Mouse (Mus musculus): ENCODE data around the gene Vps39.

Vps39 gene

GRCm38 (mm10) chr2:120312276-120312825, 40.6 kb downstream of the Vps39 start:
- in situ Hi-C loops (cut with MboI; ENCODE audit: low pct_unique_long_range_greater_than_20kb in 1 of 2, low sequenced_read_pairs in 2 of 2, unreplicated experiment in 1 of 2), result no loop called here

DNA sequence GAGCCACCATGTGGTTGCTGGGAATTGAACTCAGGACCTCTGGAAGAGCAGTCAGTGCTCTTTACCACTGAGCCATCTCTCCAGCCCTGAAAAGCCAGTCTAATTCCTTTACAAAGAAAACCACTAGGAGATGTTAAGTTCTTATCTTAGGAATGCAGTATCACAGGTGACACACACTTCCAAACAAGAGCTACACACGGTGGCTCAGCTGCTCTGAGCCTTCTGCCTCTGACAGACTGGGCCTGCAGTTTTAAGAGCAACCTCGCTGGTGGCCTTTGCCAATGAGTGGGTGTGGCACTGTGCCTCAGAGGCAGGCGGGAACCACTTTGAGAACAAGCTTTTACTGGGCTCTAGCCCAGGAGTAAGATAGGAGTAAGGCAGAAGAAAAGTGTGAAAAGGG, 48.8 kb downstream of the Vps39 start:
- in situ Hi-C loops (cut with MboI; ENCODE audit: low pct_unique_long_range_greater_than_20kb in 1 of 2, low sequenced_read_pairs in 2 of 2, unreplicated experiment in 1 of 2), result no loop called here

DNA sequence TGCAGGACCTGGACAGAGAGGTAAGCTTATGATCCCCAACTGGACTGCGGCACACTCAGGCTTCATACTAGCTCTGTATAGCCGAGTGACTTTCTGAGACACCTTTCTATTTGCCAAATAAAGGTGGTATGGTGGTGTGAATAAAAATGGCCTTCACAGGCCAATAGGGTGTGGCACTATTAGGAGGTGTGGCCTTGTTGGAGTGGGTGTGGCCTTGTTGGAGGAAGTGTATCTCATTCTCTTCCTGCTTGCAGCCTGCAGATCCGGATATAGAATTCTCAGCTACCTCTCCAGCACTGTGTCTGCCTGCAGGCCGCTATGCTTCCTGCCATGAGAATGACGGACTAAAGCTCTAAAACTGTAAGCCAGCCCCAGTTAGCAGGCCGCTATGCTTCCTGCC, 51.9 kb downstream of the Vps39 start:
- in situ Hi-C loops (cut with MboI; ENCODE audit: low pct_unique_long_range_greater_than_20kb in 1 of 2, low sequenced_read_pairs in 2 of 2, unreplicated experiment in 1 of 2), result no loop called here

DNA sequence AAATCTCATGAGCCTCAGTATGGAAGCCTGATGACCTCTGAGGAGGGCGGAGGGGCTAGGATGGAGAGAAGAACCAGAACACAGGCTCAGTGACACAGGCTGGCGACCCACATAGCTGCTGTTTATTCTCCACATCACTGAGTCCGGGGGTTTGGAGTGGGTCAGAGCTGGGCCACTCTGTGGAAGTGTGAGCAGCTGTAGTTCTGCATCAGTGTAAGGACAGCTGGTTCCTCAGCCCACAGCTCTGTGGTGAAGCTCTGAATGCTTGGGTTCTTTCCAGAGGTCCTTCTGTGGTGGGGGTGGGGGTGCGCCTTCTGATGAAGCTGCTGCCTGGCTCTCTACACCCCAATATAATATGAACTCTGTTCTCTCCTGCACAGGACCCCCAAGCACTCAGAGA, 53.1 kb downstream of the Vps39 start:
- in situ Hi-C loops (cut with MboI; ENCODE audit: low pct_unique_long_range_greater_than_20kb in 1 of 2, low sequenced_read_pairs in 2 of 2, unreplicated experiment in 1 of 2), result no loop called here

DNA sequence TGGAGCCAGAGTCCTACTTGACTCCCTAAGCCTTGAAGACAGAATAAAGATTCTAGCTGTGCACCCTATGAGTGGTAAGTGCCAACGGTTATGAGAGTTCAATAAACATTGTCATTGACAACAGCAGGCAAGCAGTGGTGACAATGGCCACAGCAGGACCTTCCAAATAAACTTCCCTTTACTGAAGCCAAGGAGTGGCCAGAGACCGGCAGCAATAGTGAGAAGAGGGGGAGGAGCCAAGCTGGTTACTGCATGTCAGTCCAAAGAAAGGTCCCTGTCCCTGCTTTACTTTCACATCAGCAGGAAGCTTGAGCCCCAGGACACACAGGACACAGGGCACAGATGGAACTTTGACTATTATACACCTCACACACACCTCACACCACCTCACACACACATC, 56.8 kb downstream of the Vps39 start:
- in situ Hi-C loops (cut with MboI; ENCODE audit: low pct_unique_long_range_greater_than_20kb in 1 of 2, low sequenced_read_pairs in 2 of 2, unreplicated experiment in 1 of 2), result no loop called here

DNA sequence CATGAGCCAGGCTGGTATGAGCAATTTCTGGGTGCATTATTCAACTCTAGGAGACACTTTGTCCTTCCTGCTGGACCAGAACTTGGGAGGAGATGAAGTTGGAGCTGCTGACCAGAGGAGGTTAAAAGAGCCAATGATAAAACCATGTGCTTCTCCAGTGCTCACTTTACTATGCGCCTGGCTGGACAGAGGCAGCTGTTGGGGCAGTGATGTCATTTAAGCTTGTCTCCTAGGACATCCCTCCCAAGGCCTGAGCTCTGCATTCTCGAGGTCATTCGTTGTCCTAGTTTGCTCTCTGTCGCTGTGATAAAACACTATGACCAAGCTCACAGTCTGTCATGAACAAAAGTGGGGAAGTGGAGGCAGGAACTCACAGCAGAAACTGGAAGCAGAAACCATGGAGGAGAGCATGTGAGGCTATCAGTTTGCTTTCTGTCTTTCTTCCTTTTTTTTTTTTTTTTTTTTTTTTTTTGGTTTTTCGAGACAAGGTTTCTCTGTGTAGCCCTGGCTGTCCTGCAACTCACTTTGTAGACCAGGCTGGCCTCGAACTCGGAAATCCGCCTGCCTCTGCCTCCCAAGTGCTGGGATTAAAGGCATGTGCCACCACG, 61.4 kb downstream of the Vps39 start:
- in situ Hi-C loops (cut with MboI; ENCODE audit: low pct_unique_long_range_greater_than_20kb in 1 of 2, low sequenced_read_pairs in 2 of 2, unreplicated experiment in 1 of 2), result no loop called here

DNA sequence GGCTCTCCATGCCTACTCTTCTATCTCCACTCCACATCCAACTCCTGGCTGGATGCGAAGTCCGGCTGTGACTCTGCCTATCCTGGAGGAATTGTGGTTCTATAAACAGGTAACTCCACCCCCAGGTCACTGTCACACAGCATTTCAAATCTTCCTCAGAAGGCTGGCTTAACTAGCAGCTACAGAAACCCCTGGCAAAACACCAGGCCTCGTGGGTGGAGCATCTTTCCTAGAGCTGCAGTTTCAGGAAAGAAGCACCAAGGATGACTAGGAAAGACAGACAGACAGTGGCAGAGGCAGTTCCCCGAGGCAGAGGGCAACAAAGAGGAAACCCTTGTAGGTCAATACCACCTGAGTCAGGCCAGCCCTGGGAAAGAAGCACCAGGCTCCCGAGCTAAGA, 63.9 kb downstream of the Vps39 start, which contains the start of gene Pla2g4d:
Gene Pla2g4d, minus strand, starts transcription at position 203 of the 400 bp plus-strand sequence.
- in situ Hi-C loops (cut with MboI; ENCODE audit: low pct_unique_long_range_greater_than_20kb in 1 of 2, low sequenced_read_pairs in 2 of 2, unreplicated experiment in 1 of 2), result no loop called here

DNA sequence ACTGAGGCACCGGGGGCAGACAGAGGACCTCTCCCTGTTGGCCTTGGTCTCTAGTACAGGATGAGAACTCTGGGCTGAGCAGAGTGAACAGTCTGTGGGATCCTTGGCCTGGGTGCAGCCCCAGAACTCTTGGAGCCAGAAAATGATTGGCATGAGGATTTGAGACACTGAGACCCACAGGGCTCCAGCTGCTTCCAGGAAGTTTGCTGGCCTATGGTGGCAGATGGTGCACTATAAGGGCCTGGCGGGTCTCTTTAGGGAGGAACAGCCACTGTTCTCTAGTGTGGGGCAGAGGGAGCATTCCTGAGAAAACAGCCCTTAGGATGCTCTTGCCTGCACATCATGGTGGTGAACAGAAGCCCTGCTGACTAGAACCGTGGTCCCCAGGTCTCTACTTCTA, 64.5 kb downstream of the Vps39 start:
- in situ Hi-C loops (cut with MboI; ENCODE audit: low pct_unique_long_range_greater_than_20kb in 1 of 2, low sequenced_read_pairs in 2 of 2, unreplicated experiment in 1 of 2), result no loop called here

DNA sequence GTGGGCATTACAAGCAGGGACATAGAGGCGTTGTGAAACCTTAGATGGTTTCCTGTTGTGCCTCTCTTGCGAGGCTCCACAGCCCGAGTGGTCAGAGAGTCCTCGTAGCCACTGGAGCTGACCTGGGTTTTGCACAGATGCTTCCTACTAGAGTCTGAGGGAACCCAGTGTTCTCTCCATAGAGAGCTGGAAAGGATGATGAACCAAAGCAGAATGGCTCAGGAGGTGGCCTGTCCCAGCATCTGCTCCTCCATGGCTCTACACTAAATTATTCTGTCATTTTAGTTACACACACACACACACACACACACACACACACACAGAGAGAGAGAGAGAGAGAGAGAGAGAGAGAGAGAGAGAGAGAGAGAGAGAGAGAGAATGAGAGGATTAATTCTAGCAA, 67.3 kb downstream of the Vps39 start:
- in situ Hi-C loops (cut with MboI; ENCODE audit: low pct_unique_long_range_greater_than_20kb in 1 of 2, low sequenced_read_pairs in 2 of 2, unreplicated experiment in 1 of 2), result no loop called here

- in situ Hi-C loops (cut with MboI; ENCODE audit: low pct_unique_long_range_greater_than_20kb in 1 of 2, low sequenced_read_pairs in 2 of 2, unreplicated experiment in 1 of 2), result no loop called here
Measured at GRCm38 (mm10) chr2:120284705-120285104, 68.2 kb downstream of the Vps39 start.

DNA sequence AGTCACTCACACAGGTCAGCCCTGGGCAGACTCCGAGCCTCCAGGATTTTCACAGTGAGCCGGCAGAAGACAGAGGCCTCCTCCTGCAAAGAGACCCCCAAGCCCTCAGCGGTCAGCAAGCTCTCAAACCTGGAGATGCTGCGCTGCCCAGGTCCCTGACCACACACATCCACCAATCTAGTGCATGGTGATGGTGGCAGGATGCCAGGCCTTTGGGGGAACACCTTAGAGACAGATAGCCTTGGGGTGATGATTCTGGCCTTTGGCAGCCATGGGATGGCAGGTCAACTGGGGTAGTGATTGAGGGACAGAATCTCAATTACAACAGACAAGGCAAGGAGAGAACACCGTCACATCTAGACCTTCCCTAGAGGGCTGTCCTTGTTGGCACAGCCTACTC, 68.8 kb downstream of the Vps39 start:
- in situ Hi-C loops (cut with MboI; ENCODE audit: low pct_unique_long_range_greater_than_20kb in 1 of 2, low sequenced_read_pairs in 2 of 2, unreplicated experiment in 1 of 2), result no loop called here

DNA sequence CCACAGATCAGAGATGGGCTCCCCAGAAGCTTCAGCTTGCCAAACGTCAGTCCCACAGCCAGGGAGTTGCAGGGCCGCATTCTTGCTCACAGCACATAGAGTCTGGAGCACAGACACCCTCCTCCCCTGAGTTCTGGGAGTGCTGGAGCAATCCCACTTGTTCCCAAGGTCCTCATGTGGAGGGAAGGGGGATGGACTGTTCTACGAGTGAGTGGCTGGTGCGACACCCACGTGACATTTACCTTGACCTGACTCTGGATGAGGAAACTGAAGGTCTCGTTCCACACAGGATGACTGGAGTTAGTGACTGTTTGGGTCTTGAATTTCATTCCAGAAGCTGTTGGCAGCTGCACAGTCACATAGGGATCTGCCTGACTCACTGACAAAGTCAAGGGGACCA, 69.4 kb downstream of the Vps39 start:
- in situ Hi-C loops (cut with MboI; ENCODE audit: low pct_unique_long_range_greater_than_20kb in 1 of 2, low sequenced_read_pairs in 2 of 2, unreplicated experiment in 1 of 2), result no loop called here

DNA sequence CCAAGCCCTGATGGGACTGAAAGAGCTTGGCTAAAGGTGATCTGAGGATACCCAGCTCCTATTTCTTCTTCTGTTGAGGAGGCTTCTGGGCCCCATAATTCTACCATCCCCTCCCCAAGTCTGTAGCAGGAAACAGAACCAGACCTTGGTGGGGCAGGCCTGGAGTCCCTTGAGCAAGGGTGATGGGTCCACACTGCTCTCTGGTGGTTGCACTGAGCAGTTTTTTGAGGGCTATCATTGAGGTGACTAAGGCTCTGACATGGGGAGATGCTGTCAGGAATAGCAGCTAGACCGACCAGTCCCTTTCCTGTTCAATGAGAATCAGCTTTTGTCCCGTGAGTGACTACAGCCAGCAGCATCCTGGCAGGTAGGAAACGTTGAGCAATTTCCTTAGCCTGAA, 71.7 kb downstream of the Vps39 start:
- in situ Hi-C loops (cut with MboI; ENCODE audit: low pct_unique_long_range_greater_than_20kb in 1 of 2, low sequenced_read_pairs in 2 of 2, unreplicated experiment in 1 of 2), result no loop called here

- in situ Hi-C loops (cut with MboI; ENCODE audit: low pct_unique_long_range_greater_than_20kb in 1 of 2, low sequenced_read_pairs in 2 of 2, unreplicated experiment in 1 of 2), result no loop called here
Measured at GRCm38 (mm10) chr2:120279961-120280360, 73.0 kb downstream of the Vps39 start.

- in situ Hi-C loops (cut with MboI; ENCODE audit: low pct_unique_long_range_greater_than_20kb in 1 of 2, low sequenced_read_pairs in 2 of 2, unreplicated experiment in 1 of 2), result no loop called here
Measured at GRCm38 (mm10) chr2:120276951-120277350, 76.0 kb downstream of the Vps39 start.

DNA sequence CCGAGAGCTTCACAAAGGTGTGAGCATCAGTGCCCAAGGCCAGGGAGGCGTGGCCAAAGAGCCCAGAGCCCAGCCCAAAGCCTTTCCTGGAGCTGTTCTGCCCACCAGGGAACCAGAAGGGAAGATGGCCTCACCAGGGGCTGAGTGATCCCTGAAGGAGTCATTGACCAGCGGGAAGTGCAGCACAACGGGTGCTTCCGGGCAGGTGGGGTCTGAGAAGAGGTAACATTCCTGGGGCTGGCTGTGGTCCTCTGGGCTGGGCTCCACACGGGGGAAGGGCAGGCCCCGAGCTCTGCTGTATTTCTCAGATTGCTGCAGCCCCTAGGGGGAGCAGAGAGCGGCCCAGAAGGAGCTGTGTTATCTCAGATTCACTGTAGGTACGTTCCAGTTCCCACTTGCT, 84.3 kb downstream of the Vps39 start:
- in situ Hi-C loops (cut with MboI; ENCODE audit: low pct_unique_long_range_greater_than_20kb in 1 of 2, low sequenced_read_pairs in 2 of 2, unreplicated experiment in 1 of 2), result loop anchor here (5.0 kb wide), 1 partner anchor 81 kb away; no protein-coding TSS in a partner anchor
